8 mouse cellular contexts compared by ENCODE assay signal in the genomic region with DNA sequence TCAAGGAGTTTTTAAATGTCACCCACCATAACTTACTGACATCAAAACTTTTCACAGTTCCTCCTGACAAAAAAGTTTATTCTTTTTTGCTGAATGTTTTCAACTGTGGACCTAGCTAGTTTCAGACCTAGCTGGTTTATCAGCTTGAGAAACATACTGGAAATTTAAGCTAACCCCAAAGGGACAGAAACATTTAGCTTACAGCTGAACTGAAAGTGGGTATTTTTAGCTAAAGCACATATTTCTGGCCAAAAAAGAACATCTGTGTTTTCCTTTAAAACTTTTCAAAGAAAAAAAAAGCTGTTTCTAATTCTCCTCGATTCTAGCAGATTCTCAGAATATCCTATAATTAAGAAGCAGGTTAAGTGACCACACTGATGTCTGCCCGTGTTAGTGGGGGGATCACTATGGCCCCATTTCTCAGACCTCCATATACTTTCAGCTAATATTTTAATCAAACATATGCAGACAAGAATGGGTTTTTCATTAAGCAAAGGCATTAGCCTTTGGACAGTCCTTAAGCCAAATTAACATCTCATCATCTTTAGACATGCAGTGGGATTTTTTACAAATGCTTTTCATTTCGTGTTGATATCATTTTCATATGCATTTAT. TPM values are rescaled to one million over a fixed set of nuclear protein-coding genes. Genes with fewer than 3 reads are reported as not detected.
DNase-seq lines count a peak whose midpoint lies in the region; ATAC-seq lines count a peak whose summit lies in the region.

No protein-coding gene starts in this region.

- peaks cover 57% of the 10 kb centered on the region for H3K4me1 ChIP-seq in megakaryocyte, embryonic 14.5 days
- peaks cover 24% of the 10 kb centered on the region for H3K4me1 ChIP-seq in forebrain, embryonic 15.5 days
- H3K4me1 ChIP-seq in limb, embryonic 15.5 days: peaks cover 18% of the 10 kb centered on the region
- 0 out of 2 replicates have a peak, but pooled peaks cover 4% of the 10 kb centered on the region for H3K4me1 ChIP-seq in stomach, embryonic 15.5 days

- peaks cover 28% of the 10 kb centered on the region for H3K36me3 ChIP-seq in megakaryocyte, embryonic 14.5 days (replicated peaks; ENCODE audit: low read length)
- peaks cover 3% of the 10 kb centered on the region; the same call in 1 of the 2 replicates for H3K36me3 ChIP-seq in forebrain, embryonic 15.5 days
- 0 out of 2 replicates have a peak, but pooled peaks cover 2% of the 10 kb centered on the region for H3K36me3 ChIP-seq in limb, embryonic 15.5 days
- H3K36me3 ChIP-seq in stomach, embryonic 15.5 days: no peaks in the 10 kb centered on the region

- H3K4me2 ChIP-seq in forebrain, embryonic 15.5 days (replicated peaks): peak overlapping the region; percentile 50
- H3K4me2 ChIP-seq in limb, embryonic 15.5 days: peak overlapping the region; percentile 64
- H3K4me2 ChIP-seq in stomach, embryonic 15.5 days: peak overlapping the region; percentile 57

- 40% methylated on average over 3 of the region's 3 CpGs for WGBS in forebrain, embryonic 15.5 days
- 17% methylated on average over 3 of the region's 3 CpGs for WGBS in limb, embryonic 15.5 days
- WGBS in stomach, embryonic 15.5 days: 29% methylated on average over 3 of the region's 3 CpGs

- 0 out of 2 replicates have a peak, but pooled peaks cover 3% of the 10 kb centered on the region for H3K9me3 ChIP-seq in megakaryocyte, embryonic 14.5 days
- no peaks in the 10 kb centered on the region for H3K9me3 ChIP-seq in forebrain, embryonic 15.5 days
- no peaks in the 10 kb centered on the region for H3K9me3 ChIP-seq in limb, embryonic 15.5 days
- no peaks in the 10 kb centered on the region for H3K9me3 ChIP-seq in stomach, embryonic 15.5 days

- no peak overlapping the region for H3K27ac ChIP-seq in forebrain, embryonic 15.5 days (replicated peaks)
- H3K27ac ChIP-seq in limb, embryonic 15.5 days: no peak overlapping the region
- H3K27ac ChIP-seq in stomach, embryonic 15.5 days: no peak overlapping the region

- H3K9ac ChIP-seq in forebrain, embryonic 15.5 days (replicated peaks): peak overlapping the region; percentile 87
- no peak overlapping the region for H3K9ac ChIP-seq in limb, embryonic 15.5 days
- H3K9ac ChIP-seq in stomach, embryonic 15.5 days: no peak overlapping the region

- no peaks in the 10 kb centered on the region for H3K27me3 ChIP-seq in megakaryocyte, embryonic 14.5 days (replicated peaks)
- H3K27me3 ChIP-seq in forebrain, embryonic 15.5 days: no peaks in the 10 kb centered on the region
- no peaks in the 10 kb centered on the region for H3K27me3 ChIP-seq in limb, embryonic 15.5 days
- no peaks in the 10 kb centered on the region for H3K27me3 ChIP-seq in stomach, embryonic 15.5 days (replicated peaks)

- peak overlapping the region; percentile 96 for H3K4me3 ChIP-seq in megakaryocyte, embryonic 14.5 days (replicated peaks)
- peak overlapping the region; percentile 77 for H3K4me3 ChIP-seq in forebrain, embryonic 15.5 days
- H3K4me3 ChIP-seq in limb, embryonic 15.5 days: peak overlapping the region; percentile 80
- no peak overlapping the region for H3K4me3 ChIP-seq in stomach, embryonic 15.5 days (replicated peaks)

- no peak for ATAC-seq in megakaryocyte, adult 5-6 weeks (ENCODE audit: poor library complexity, severe bottlenecking)
- no peak for ATAC-seq in forebrain, embryonic 15.5 days (replicated peaks)
- ATAC-seq in limb, embryonic 15.5 days (ENCODE audit: insufficient number of reproducible peaks, low FRiP score, low TSS enrichment, low read depth): no peak
- ATAC-seq in stomach, embryonic 15.5 days (ENCODE audit: insufficient read depth, low FRiP score, low read depth): no peak

- no peak for DNase-seq in c-Kit-positive CD71-positive TER-119-positive erythroid progenitor cells, embryonic 14.5 days (ENCODE audit: low spot score)
- DNase-seq in retina, postnatal 1 day: no peak
- DNase-seq in Muller cell, postnatal 12 days (ENCODE audit: inconsistent ontology term): no peak

RNA-seq across cellular contexts. Expression of a gene that starts 10.9 kb away (rescaled TPM):
- 0.64 and 5.3 TPM in 2 replicates for polyA plus RNA-seq in megakaryocyte, embryonic 14.5 days (2012; ENCODE audit: insufficient read depth, low replicate concordance)
- total RNA-seq in megakaryocyte, adult 5-6 weeks (2015): 55.9 and 57.3 TPM in 2 replicates
- total RNA-seq in megakaryocyte, adult 5-6 weeks (2017): 49.6 and 52.2 TPM in 2 replicates
- 85.7 and 85.9 TPM in 2 replicates for polyA plus RNA-seq in forebrain, embryonic 15.5 days (2015; fragmentation: Nextera tagmentation; extraction: Ambion mirVana)
- 44.3 and 48.7 TPM in 2 replicates for polyA plus RNA-seq in limb, embryonic 15.5 days (2015; fragmentation: Nextera tagmentation; extraction: Ambion mirVana)
- polyA plus RNA-seq in stomach, embryonic 15.5 days (2015; fragmentation: Nextera tagmentation; extraction: Ambion mirVana): 32.7 and 35.8 TPM in 2 replicates
